Mouse (Mus musculus): Measurements from ENCODE around the gene Mettl5.

DNA sequence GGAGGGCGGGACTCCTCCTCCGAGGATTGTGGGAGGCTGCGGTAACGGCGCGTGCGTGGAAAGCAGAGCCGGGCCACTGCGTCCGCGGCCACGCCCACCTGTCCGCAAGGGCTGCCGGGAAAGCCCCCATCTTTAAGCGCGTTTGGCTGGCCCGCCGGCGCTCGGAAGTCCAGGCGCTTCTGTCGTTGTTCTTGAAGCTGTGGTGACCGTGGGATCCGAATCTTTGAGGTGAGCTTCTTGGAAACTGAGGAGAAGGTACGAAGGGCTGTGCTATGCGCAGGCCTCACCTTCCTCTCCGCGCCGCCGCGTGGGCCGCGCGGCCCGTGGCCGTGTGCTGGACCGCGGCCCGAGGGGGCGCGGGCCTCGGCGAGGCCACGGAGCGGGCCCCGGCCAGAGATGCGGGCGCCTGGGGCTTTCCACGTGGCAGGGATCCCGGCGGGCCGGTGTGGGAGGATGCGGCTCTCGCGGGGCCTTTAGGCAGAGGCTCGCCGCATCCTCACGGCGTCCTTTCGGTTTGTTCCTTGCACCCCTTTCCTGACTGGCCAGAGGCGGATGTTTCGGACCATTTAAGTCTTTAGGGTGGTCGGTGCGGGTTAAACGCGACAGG, 23.8 kb downstream of the Mettl5 start, which contains the start of gene Ssb:
- no peak for TF ChIP-seq CTCF (IDR thresholded peaks at IDR 0.05; ENCODE audit: borderline replicate concordance, extremely low read depth, insufficient read depth, insufficient read length)
- peak; percentile 85; the same call in 1 of the 2 replicates for TF ChIP-seq POLR2A (IDR thresholded peaks at IDR 0.05; ENCODE audit: borderline replicate concordance, extremely low read depth, insufficient read depth, insufficient read length, poor library complexity, severe bottlenecking)

All from brain, embryonic 14.5 days (tissue).